Mouse (Mus musculus): ENCODE measurements at regions not wholly inside any gene's neighbourhood (a gene's known extent, or its start where the extent isn't known, plus 50 kb on each side); places are given as distances from the start of the nearest gene placed in this dataset.
A peak's percentile ranks its signal among the peaks of the same experiment; 100 is the strongest.

GRCm38 (mm10) chr5:119248626-119249025, 421.8 kb upstream of the Tbx3 start:
- no peak for DNase-seq

GRCm38 (mm10) chr5:119249124-119249718, 421.2 kb upstream of the Tbx3 start:
- DNase-seq: no peak

- no peak for DNase-seq
These were observed 419.0 kb upstream of the Tbx3 start for GRCm38 (mm10) chr5:119251311-119252047.

- DNase-seq: peak; percentile 75
These were observed 412.9 kb upstream of the Tbx3 start for GRCm38 (mm10) chr5:119257374-119258120.

GRCm38 (mm10) chr5:119258831-119259230, 411.6 kb upstream of the Tbx3 start:
- no peak for DNase-seq

GRCm38 (mm10) chr5:119265149-119265890, 405.1 kb upstream of the Tbx3 start:
- DNase-seq: no peak

GRCm38 (mm10) chr5:119271234-119271852, 399.1 kb upstream of the Tbx3 start:
- no peak for DNase-seq

GRCm38 (mm10) chr5:119273203-119273602, 397.3 kb upstream of the Tbx3 start:
- DNase-seq: no peak

- no peak for DNase-seq
These were observed 396.9 kb upstream of the Tbx3 start for GRCm38 (mm10) chr5:119273615-119274014.

- DNase-seq: peak; percentile 53
These were observed 395.5 kb upstream of the Tbx3 start for GRCm38 (mm10) chr5:119274817-119275494.

GRCm38 (mm10) chr5:119280146-119280545, 390.3 kb upstream of the Tbx3 start:
- no peak for DNase-seq

- no peak for DNase-seq
These were observed 380.7 kb upstream of the Tbx3 start for GRCm38 (mm10) chr5:119289808-119290207.

- DNase-seq: no peak
These were observed 378.1 kb upstream of the Tbx3 start for GRCm38 (mm10) chr5:119292323-119292722.

GRCm38 (mm10) chr5:119292889-119293288, 377.6 kb upstream of the Tbx3 start:
- no peak for DNase-seq

- DNase-seq: no peak
These were observed 371.2 kb upstream of the Tbx3 start for GRCm38 (mm10) chr5:119299311-119299710.

- no peak for DNase-seq
These were observed 370.4 kb upstream of the Tbx3 start for GRCm38 (mm10) chr5:119300106-119300505.

- peak; percentile 36 for DNase-seq
These were observed 368.9 kb upstream of the Tbx3 start for GRCm38 (mm10) chr5:119301539-119301938.

GRCm38 (mm10) chr5:119304721-119305120, 365.7 kb upstream of the Tbx3 start:
- no peak for DNase-seq

GRCm38 (mm10) chr5:119307768-119308167, 362.7 kb upstream of the Tbx3 start:
- no peak for DNase-seq

- peak; percentile 55 for DNase-seq
These were observed 360.1 kb upstream of the Tbx3 start for GRCm38 (mm10) chr5:119310178-119310930.

GRCm38 (mm10) chr5:119312808-119313207, 357.7 kb upstream of the Tbx3 start:
- DNase-seq: peak; percentile 21
